Mouse (Mus musculus): Measurements from ENCODE around the gene Ednra. TPM values are rescaled to one million over a fixed set of nuclear protein-coding genes. Genes with fewer than 3 reads are reported as not detected.
A peak's percentile ranks its signal among the peaks of the same experiment; 100 is the strongest.
"Not testable (repeated sequence)": the region's sequence is repeated elsewhere in the genome, so short reads cannot be mapped to it uniquely, and the experiment has no call there.

Gene Ednra
- polyA plus RNA-seq, 2 experiments from 2014 or later, result not detected

GRCm38 (mm10) chr8:77717036-77717435, 7.2 kb downstream of the Ednra start:
- no peak for ATAC-seq

- no peak for ATAC-seq
These were observed 9.8 kb downstream of the Ednra start for GRCm38 (mm10) chr8:77714455-77714854.

GRCm38 (mm10) chr8:77713688-77714087, 10.6 kb downstream of the Ednra start:
- peak; percentile 76 for ATAC-seq

- no peak for ATAC-seq
These were observed 19.5 kb downstream of the Ednra start for GRCm38 (mm10) chr8:77704768-77705167.

GRCm38 (mm10) chr8:77698028-77698427, 26.2 kb downstream of the Ednra start:
- no peak for ATAC-seq

GRCm38 (mm10) chr8:77696182-77696581, 28.1 kb downstream of the Ednra start:
- ATAC-seq, result no peak

- ATAC-seq, result no peak
These were observed 28.7 kb downstream of the Ednra start for GRCm38 (mm10) chr8:77695486-77696058.

GRCm38 (mm10) chr8:77695070-77695469, 29.2 kb downstream of the Ednra start:
- no peak for ATAC-seq

- no peak for ATAC-seq
These were observed 29.7 kb downstream of the Ednra start for GRCm38 (mm10) chr8:77694588-77694987.

GRCm38 (mm10) chr8:77689421-77690059, 34.7 kb downstream of the Ednra start:
- ATAC-seq, result not testable (repeated sequence)

GRCm38 (mm10) chr8:77688978-77689377, 35.3 kb downstream of the Ednra start:
- no peak for ATAC-seq

GRCm38 (mm10) chr8:77684372-77684771, 39.9 kb downstream of the Ednra start:
- ATAC-seq, result no peak

- ATAC-seq, result no peak
These were observed 40.7 kb downstream of the Ednra start for GRCm38 (mm10) chr8:77683356-77684106.

- no peak for ATAC-seq
These were observed 42.0 kb downstream of the Ednra start for GRCm38 (mm10) chr8:77682008-77682934.

- ATAC-seq, result no peak
These were observed 52.2 kb downstream of the Ednra start for GRCm38 (mm10) chr8:77672036-77672435.

GRCm38 (mm10) chr8:77670612-77671363, 53.5 kb downstream of the Ednra start:
- ATAC-seq, result no peak

GRCm38 (mm10) chr8:77667916-77668315, 56.3 kb downstream of the Ednra start:
- no peak for ATAC-seq

- no peak for ATAC-seq
These were observed 59.4 kb downstream of the Ednra start for GRCm38 (mm10) chr8:77664901-77665300.

GRCm38 (mm10) chr8:77659534-77660080, 64.7 kb downstream of the Ednra start:
- ATAC-seq, result no peak

- ATAC-seq, result no peak
These were observed 65.9 kb downstream of the Ednra start for GRCm38 (mm10) chr8:77658356-77658755.

GRCm38 (mm10) chr8:77650646-77651190, 73.5 kb downstream of the Ednra start:
- no peak for ATAC-seq

Measured in CD4-positive, CD25-positive, alpha-beta regulatory T cell, adult 4 months (primary cell).